Mouse (Mus musculus) kidney, postnatal 10 days (tissue): ENCODE data around the gene Zfp42.
"Not testable (repeated sequence)": the region's sequence is repeated elsewhere in the genome, so short reads cannot be mapped to it uniquely, and the experiment has no call there.

ENCODE experiments used
- DNase-seq: peaks from one replicate; pipeline ENCODE4 v3.0.0; 2021; ENCODE audit warnings: mixed read lengths

Zfp42 gene

GRCm38 (mm10) chr8:43306896-43307295 is at the start of gene Zfp42:
Zfp42 (minus strand) TSS chr8:43306980.
- no peak for DNase-seq

- DNase-seq, result no peak
Measured at GRCm38 (mm10) chr8:43356069-43356770, 49.4 kb upstream of the Zfp42 start.

- not testable (repeated sequence) for DNase-seq
Measured at GRCm38 (mm10) chr8:43352241-43352640, 45.5 kb upstream of the Zfp42 start.

GRCm38 (mm10) chr8:43338555-43338954 is 31.8 kb upstream of the Zfp42 start:
- DNase-seq, result no peak

GRCm38 (mm10) chr8:43333465-43333864 is 26.7 kb upstream of the Zfp42 start:
- peak; percentile 13 for DNase-seq

- DNase-seq, result no peak
Measured at GRCm38 (mm10) chr8:43331657-43332056, 24.9 kb upstream of the Zfp42 start.

- DNase-seq, result no peak
Measured at GRCm38 (mm10) chr8:43329913-43330705, 23.3 kb upstream of the Zfp42 start.

GRCm38 (mm10) chr8:43328666-43329065 is 21.9 kb upstream of the Zfp42 start:
- DNase-seq, result no peak

- DNase-seq, result no peak
Measured at GRCm38 (mm10) chr8:43320771-43321170, 14.0 kb upstream of the Zfp42 start.

GRCm38 (mm10) chr8:43308213-43308612 is 1.4 kb upstream of the Zfp42 start:
- DNase-seq, result no peak

GRCm38 (mm10) chr8:43305676-43306075 is 1.1 kb downstream of the Zfp42 start:
- no peak for DNase-seq

- DNase-seq, result no peak
Measured at GRCm38 (mm10) chr8:43299796-43300195, 7.0 kb downstream of the Zfp42 start.

- no peak for DNase-seq
Measured at GRCm38 (mm10) chr8:43295826-43296225, 11.0 kb downstream of the Zfp42 start.

GRCm38 (mm10) chr8:43294191-43294590 is 12.6 kb downstream of the Zfp42 start:
- no peak for DNase-seq

- DNase-seq, result no peak
Measured at GRCm38 (mm10) chr8:43290424-43291111, 16.2 kb downstream of the Zfp42 start.

- DNase-seq, result no peak
Measured at GRCm38 (mm10) chr8:43289781-43290180, 17.0 kb downstream of the Zfp42 start.

GRCm38 (mm10) chr8:43288840-43289239 is 17.9 kb downstream of the Zfp42 start:
- DNase-seq, result no peak

- DNase-seq, result no peak
Measured at GRCm38 (mm10) chr8:43287456-43287855, 19.3 kb downstream of the Zfp42 start.

- DNase-seq, result no peak
Measured at GRCm38 (mm10) chr8:43283231-43283630, 23.5 kb downstream of the Zfp42 start.

- no peak for DNase-seq
Measured at GRCm38 (mm10) chr8:43278397-43278796, 28.4 kb downstream of the Zfp42 start.

GRCm38 (mm10) chr8:43260961-43261360 is 45.8 kb downstream of the Zfp42 start:
- DNase-seq, result no peak

- no peak for DNase-seq
Measured at GRCm38 (mm10) chr8:43257886-43258285, 48.9 kb downstream of the Zfp42 start.

GRCm38 (mm10) chr8:43255695-43256094 is 51.1 kb downstream of the Zfp42 start:
- DNase-seq, result no peak

GRCm38 (mm10) chr8:43251653-43252052 is 55.1 kb downstream of the Zfp42 start:
- DNase-seq, result no peak
